Mouse (Mus musculus) CH12.LX (cell line): ENCODE results near the gene Spred2.

ENCODE experiments used
- ELF1 ChIP-seq: IDR thresholded peaks from 2 replicates; pipeline ENCODE4 v1.6.1; 2014; ENCODE audit warnings: low read depth, mild to moderate bottlenecking, inconsistent platforms, low read length, improper control_type of control experiment
- ETS1 ChIP-seq: conservative IDR thresholded peaks from 2 replicates; pipeline ENCODE4 v1.6.1; 2012; ENCODE audit warnings: low read depth, mild to moderate bottlenecking, inconsistent platforms, low read length, improper control_type of control experiment, moderate library complexity
- HCFC1 ChIP-seq: IDR thresholded peaks from 2 replicates; pipeline ENCODE4 v1.6.1; 2012; ENCODE audit warnings: low read depth, mild to moderate bottlenecking, inconsistent platforms, low read length, improper control_type of control experiment
- NELFE ChIP-seq: IDR thresholded peaks from 2 replicates; pipeline ENCODE4 v1.6.1; 2011; ENCODE audit warnings: low read depth, low read length, improper control_type of control experiment
- USF1 ChIP-seq: IDR thresholded peaks from 2 replicates; pipeline ENCODE4 v1.6.1; 2014; ENCODE audit warnings: low read depth, mild to moderate bottlenecking, inconsistent platforms, low read length, improper control_type of control experiment
- ZNF384 ChIP-seq: IDR thresholded peaks from 2 replicates; pipeline ENCODE4 v1.6.1; 2012; ENCODE audit warnings: low read depth, low read length, improper control_type of control experiment, inconsistent platforms

GRCm38 (mm10) chr11:19988224-19988623, 64.0 kb downstream of the Spred2 start:
- TF ChIP-seq HCFC1 = no peak
- no peak for TF ChIP-seq ZNF384
- no peak for TF ChIP-seq USF1
- no peak for TF ChIP-seq ELF1
- TF ChIP-seq NELFE = no peak
- no peak for TF ChIP-seq ETS1
